Mouse (Mus musculus): ENCODE measurements at regions not wholly inside any gene's neighbourhood (a gene's known extent, or its start where the extent isn't known, plus 50 kb on each side); places are given as distances from the start of the nearest gene placed in this dataset.
A peak's percentile ranks its signal among the peaks of the same experiment; 100 is the strongest.

DNA sequence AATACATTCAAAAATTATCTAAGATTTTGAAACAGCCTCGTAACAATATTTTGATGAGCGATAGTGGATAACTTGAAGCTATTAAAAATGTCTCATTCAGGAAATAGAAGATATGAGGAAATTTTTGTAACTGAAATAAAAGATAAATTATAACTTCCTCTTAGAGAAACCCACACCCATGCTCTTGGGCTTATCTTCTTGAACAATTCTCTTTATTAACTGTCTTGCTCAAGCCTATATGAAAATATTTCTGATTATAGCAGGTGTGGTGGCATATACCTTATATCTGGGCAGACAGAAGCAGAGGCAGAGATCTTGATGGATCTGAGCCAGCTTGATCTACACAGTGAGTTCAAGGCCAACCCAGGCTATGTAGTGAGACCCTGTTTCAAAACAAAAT, 96.9 kb downstream of the Fam204a start:
- TF ChIP-seq EP300 (IDR thresholded peaks at IDR 0.05; ENCODE audit: low read depth) (peak; percentile 47; the same call in 1 of the 2 replicates), CTCF (IDR thresholded peaks at IDR 0.05; ENCODE audit: low read depth) (no peak)

All from liver, embryonic 14.5 days (tissue).